Mouse (Mus musculus): ENCODE results near the gene Slco2a1. TPM values are rescaled to one million over a fixed set of nuclear protein-coding genes. Genes with fewer than 3 reads are reported as not detected.

Gene Slco2a1
- polyA plus RNA-seq, 1 experiment from 2014 or later, result 3.3 TPM

DNA sequence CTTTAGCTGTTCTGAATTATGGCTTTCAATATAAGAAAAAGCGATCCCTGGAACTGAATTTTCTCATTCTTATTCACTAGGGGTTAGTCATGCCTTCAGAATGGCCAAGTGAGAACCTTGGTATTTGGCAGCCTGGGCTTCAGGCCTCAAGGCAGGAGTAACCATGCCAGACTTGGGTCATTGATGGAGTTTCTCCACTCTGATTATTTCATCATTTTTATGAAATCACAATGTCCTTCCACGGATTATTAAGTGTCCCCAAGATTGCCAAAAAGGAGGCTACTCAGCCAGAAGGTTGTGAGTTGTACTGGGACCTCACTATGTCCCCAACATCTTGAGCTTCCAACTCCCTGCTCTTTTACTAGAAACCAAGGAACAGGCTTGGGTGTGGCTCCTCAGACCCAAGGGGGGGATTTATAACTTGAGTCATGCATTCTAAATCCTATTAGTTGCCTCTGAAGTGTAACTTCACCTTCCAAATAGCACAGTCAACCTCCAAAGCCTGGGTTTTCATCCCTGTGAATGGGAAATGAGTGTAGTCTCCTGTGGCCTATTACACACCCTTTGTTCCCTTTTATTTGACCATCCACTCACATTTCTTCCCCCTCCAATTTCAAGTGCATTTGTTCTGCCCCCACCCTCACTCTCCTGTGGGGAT lies 16.0 kb upstream of the Slco2a1 start:
- ATAC-seq (ENCODE audit: low FRiP score, low read depth), result no peak
- Histone ChIP-seq H3K27me3 (no peaks in the 10 kb centered on the region), H3K4me1 (replicated peaks) (0 out of 2 replicates have a peak, but pooled peaks cover 3% of the 10 kb centered on the region), H3K4me2 (no peak overlapping the region), H3K27ac (replicated peaks) (no peak overlapping the region), H3K9ac (no peak overlapping the region), H3K4me3 (no peak overlapping the region), H3K36me3 (no peaks in the 10 kb centered on the region), H3K9me3 (no peaks in the 10 kb centered on the region)
- 83% methylated on average over 2 of the region's 2 CpGs for WGBS

DNA sequence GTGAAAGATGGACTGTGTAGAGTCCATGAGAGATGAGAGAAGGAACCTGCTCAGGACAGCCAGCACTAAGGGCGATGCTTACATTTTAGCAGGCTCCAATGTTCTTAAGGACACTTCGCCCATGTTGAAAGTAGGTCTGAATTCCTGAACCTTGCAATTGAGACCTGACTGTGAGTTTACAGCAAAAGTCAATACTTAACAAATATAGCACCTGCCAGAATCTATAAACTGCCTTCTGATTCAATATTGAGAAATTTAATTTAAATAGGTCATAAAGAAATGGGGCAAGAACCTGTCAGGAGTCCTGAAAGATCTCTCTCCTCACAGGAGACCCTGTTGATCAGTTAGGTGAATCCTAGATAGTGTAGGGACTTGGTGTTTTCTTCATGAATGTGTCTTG lies 12.6 kb upstream of the Slco2a1 start:
- Histone ChIP-seq H3K9ac (no peak overlapping the region), H3K9me3 (no peaks in the 10 kb centered on the region), H3K27me3 (no peaks in the 10 kb centered on the region), H3K27ac (replicated peaks) (no peak overlapping the region), H3K4me2 (no peak overlapping the region), H3K4me3 (no peak overlapping the region), H3K4me1 (replicated peaks) (0 out of 2 replicates have a peak, but pooled peaks cover 3% of the 10 kb centered on the region), H3K36me3 (no peaks in the 10 kb centered on the region)
- ATAC-seq (ENCODE audit: low FRiP score, low read depth), result no peak
- 83% methylated on average over 2 of the region's 2 CpGs for WGBS

DNA sequence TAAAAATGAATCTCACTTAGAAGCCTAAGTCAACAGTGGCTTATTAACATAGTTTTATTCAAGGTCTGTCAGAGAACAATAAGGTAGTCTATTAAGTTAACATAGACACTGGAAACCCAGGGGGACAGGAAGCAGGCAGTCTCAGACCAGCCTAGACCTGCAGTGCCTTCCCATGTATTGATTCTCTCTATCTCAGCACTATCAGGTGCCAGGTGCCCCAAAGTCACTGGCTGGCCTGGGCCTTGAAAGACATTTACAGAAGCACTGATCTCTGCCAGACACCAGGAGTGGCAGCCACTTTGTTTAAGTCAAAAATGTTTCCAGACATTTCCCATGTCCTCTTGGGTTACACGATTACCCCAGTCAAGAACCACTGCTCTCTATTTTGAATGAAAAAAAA lies 11.4 kb upstream of the Slco2a1 start:
- H3K9ac ChIP-seq, result no peak overlapping the region
- no peak overlapping the region for H3K27ac ChIP-seq (replicated peaks)
- no peaks in the 10 kb centered on the region for H3K27me3 ChIP-seq
- H3K36me3 ChIP-seq, result no peaks in the 10 kb centered on the region
- H3K9me3 ChIP-seq, result no peaks in the 10 kb centered on the region
- no peak overlapping the region for H3K4me2 ChIP-seq
- WGBS, result 85% methylated on average over 1 of the region's 1 CpGs
- H3K4me3 ChIP-seq, result no peak overlapping the region
- ATAC-seq (ENCODE audit: low FRiP score, low read depth), result no peak
- H3K4me1 ChIP-seq (replicated peaks), result 0 out of 2 replicates have a peak, but pooled peaks cover 3% of the 10 kb centered on the region

DNA sequence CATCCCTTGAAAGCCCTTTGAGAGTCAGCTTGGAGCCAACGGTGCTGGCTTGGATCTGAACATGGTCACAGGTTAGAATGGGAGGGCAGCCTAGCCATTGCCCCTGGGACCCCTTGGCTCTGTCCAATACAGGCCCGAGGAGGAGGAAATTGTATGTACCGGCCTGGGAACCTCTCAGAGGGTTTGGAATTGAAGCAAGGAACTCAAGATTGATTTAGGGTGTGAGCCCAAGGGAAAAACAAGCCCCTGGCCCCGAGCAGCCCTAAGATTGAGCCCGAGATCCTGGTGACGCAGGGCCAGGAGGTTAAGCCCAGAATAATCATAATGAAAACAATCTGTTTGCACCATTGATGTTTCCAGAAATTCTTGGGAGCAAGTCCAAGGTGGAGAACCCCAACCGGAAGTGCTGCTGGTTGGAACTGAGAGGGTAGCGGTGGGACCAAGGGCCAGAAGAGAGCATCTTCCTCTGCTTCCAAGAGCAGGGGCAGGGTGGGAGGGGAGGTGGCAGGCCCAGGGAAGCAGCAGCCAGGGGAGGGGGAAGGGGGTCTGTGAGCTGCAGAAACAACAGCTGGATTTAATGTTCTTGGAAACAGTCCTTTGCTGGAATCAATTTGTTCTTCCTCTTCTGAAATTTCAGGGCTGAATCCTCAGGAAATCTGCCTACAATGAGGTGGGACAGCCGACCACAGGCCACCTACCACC lies 10.6 kb upstream of the Slco2a1 start:
- Histone ChIP-seq H3K27me3 (no peaks in the 10 kb centered on the region), H3K4me1 (replicated peaks) (0 out of 2 replicates have a peak, but pooled peaks cover 3% of the 10 kb centered on the region), H3K27ac (replicated peaks) (no peak overlapping the region), H3K4me3 (no peak overlapping the region), H3K36me3 (no peaks in the 10 kb centered on the region), H3K9ac (no peak overlapping the region), H3K9me3 (no peaks in the 10 kb centered on the region), H3K4me2 (no peak overlapping the region)
- no peak for ATAC-seq (ENCODE audit: low FRiP score, low read depth)
- 78% methylated on average over 9 of the region's 9 CpGs for WGBS

DNA sequence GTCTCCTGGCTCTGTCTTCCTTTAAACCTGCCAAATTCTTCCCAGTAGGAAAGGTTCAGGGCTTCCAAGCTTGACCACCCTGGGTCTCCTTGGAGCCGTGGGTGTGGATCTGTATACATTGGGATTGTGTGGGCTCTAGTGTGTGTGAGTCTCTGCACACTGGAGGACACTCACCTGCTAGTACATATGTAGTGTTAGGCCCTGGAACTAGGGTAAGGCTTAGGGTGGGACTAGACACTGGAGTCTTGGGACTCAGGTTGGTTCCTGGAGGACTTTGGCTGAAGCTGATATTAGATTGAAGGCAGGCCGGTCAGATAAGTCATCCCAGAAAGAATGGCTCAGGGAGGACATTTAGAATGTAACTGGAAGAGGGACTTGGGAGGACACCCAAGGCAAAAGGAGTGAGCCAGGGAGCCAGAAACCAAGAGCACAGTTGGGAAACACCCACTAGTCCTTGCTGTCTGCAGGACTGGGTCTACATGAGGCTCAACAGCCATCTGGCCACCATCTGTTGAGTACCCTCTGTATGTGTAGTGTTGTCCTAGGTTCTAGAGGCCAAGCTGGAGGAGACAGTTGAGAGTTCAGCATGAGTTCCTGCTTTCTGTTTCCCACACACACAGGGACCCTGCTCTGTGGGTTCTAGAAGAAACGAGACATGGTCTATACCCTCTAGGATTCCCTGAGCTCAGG lies 9.4 kb upstream of the Slco2a1 start:
- no peak overlapping the region for H3K4me3 ChIP-seq
- WGBS, result 92% methylated on average over 3 of the region's 3 CpGs
- H3K36me3 ChIP-seq, result no peaks in the 10 kb centered on the region
- no peaks in the 10 kb centered on the region for H3K9me3 ChIP-seq
- no peak overlapping the region for H3K27ac ChIP-seq (replicated peaks)
- H3K4me1 ChIP-seq (replicated peaks), result 0 out of 2 replicates have a peak, but pooled peaks cover 3% of the 10 kb centered on the region
- H3K9ac ChIP-seq, result no peak overlapping the region
- ATAC-seq (ENCODE audit: low FRiP score, low read depth), result no peak
- no peak overlapping the region for H3K4me2 ChIP-seq
- H3K27me3 ChIP-seq, result no peaks in the 10 kb centered on the region

DNA sequence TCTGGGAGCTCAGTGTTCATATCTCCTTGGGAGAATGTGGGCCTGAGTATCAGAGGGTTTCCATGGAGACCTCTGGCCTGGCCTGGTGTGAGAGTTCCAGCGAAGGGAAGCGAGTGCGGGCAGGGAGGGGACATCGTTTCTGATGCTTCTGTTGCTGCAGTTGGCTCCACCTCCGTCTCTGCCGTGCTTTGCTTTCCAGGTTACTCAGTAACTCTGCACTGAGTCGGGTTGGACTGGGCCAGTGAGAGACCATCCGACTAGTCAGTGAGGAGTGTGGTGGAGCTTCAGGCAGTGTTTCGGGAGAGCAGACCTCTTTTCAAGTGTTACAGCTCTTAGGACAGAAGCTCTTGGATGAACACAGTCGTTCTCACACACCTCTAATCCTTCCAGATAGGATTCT lies 8.6 kb upstream of the Slco2a1 start:
- Histone ChIP-seq H3K27ac (replicated peaks) (no peak overlapping the region), H3K4me2 (no peak overlapping the region), H3K36me3 (no peaks in the 10 kb centered on the region), H3K4me3 (no peak overlapping the region), H3K4me1 (replicated peaks) (0 out of 2 replicates have a peak, but pooled peaks cover 3% of the 10 kb centered on the region), H3K9ac (no peak overlapping the region), H3K9me3 (no peaks in the 10 kb centered on the region), H3K27me3 (no peaks in the 10 kb centered on the region)
- ATAC-seq (ENCODE audit: low FRiP score, low read depth), result no peak
- WGBS, result 46% methylated on average over 10 of the region's 10 CpGs

DNA sequence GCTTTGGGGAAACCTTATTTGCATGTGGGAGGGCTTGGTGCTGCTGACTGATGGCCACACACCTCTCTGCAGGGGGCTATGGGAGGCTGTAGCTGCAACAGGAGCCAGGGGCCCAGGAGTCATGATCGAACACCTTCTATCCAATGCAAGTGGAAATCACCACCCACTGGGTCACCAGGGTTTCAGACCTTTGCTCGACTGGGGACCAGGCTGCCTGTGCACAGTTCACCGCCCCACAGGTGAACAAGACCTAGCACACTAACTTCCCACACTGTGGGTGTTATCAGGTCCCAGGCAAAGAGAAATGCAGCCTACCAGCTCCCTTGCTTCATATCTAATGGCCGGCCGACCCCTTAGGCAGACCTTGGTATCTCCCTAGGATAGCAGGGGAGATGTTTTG lies 8.1 kb upstream of the Slco2a1 start:
- no peak overlapping the region for H3K9ac ChIP-seq
- no peaks in the 10 kb centered on the region for H3K36me3 ChIP-seq
- H3K4me2 ChIP-seq, result no peak overlapping the region
- H3K27ac ChIP-seq (replicated peaks), result no peak overlapping the region
- no peak overlapping the region for H3K4me3 ChIP-seq
- ATAC-seq (ENCODE audit: low FRiP score, low read depth), result no peak
- no peaks in the 10 kb centered on the region for H3K27me3 ChIP-seq
- 0 out of 2 replicates have a peak, but pooled peaks cover 3% of the 10 kb centered on the region for H3K4me1 ChIP-seq (replicated peaks)
- H3K9me3 ChIP-seq, result no peaks in the 10 kb centered on the region
- WGBS, result 83% methylated on average over 5 of the region's 5 CpGs

DNA sequence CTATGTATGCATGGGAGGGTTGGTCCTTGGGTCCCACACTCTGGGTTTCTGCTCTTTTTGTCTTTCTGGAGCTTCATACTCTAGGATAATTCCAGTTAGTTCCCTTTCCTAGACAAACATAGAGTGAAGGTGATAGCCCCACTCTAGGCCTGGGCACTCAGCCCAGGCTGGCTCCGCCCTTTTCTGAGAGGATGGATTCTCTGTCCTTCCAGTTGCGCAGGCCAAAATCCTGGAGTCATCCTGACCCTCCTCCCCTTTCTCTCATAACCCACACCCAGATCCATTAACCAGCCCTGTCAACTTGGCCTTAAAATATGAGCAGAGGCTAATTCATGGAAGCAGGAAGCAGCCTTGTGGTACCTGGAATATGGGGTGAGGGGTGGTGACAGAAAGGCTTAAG lies 6.7 kb upstream of the Slco2a1 start:
- no peak for ATAC-seq (ENCODE audit: low FRiP score, low read depth)
- Histone ChIP-seq H3K4me2 (no peak overlapping the region), H3K4me3 (no peak overlapping the region), H3K9ac (no peak overlapping the region), H3K27me3 (no peaks in the 10 kb centered on the region), H3K9me3 (no peaks in the 10 kb centered on the region), H3K36me3 (no peaks in the 10 kb centered on the region), H3K4me1 (replicated peaks) (no peaks in the 10 kb centered on the region), H3K27ac (replicated peaks) (no peak overlapping the region)
- WGBS, result 98% methylated on average over 2 of the region's 2 CpGs

DNA sequence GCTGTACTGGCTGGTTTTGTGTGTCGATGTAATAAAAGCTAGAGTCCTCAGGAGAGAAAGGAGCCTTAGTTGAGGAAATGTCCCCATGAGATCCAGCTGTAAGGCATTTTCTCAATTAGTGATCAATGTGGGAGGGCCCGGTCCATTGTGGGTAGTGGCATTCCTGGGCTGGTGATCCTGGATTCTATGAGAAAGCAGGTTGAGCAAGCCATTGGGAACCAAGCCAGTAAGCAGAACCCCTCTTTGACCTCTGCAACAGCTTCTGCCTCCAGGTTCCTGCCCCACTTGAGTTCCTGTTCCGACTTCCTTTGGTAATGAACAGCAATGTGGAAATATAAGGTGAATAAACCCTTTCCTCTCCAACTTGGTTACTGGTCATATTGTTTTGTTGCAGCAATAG lies 6.1 kb upstream of the Slco2a1 start:
- 83% methylated on average over 3 of the region's 3 CpGs for WGBS
- Histone ChIP-seq H3K9me3 (no peaks in the 10 kb centered on the region), H3K36me3 (no peaks in the 10 kb centered on the region), H3K4me2 (no peak overlapping the region), H3K4me3 (no peak overlapping the region), H3K27me3 (no peaks in the 10 kb centered on the region), H3K4me1 (replicated peaks) (no peaks in the 10 kb centered on the region), H3K27ac (replicated peaks) (no peak overlapping the region), H3K9ac (no peak overlapping the region)
- no peak for ATAC-seq (ENCODE audit: low FRiP score, low read depth)

DNA sequence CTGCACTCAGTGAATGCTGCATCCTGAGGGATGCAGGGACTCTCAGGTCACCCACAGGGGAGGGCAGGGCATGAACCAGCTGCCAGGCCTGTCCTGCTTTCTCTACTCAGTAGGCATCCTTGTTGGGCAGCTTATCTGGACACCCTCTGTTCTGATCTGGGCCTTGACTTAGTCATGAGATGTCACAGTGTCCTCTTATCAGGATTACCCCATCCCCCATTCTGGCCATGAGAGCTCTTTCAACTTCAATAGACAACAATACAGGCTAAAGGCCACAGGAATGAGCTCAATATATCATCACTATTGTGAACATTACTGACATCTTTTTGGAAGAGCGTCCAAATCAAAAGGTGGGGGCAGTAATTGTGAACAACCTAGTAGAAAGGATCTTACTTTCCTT lies 3.4 kb upstream of the Slco2a1 start:
- 63% methylated on average over 1 of the region's 1 CpGs for WGBS
- no peak for ATAC-seq (ENCODE audit: low FRiP score, low read depth)
- H3K9ac ChIP-seq, result no peak overlapping the region
- H3K27ac ChIP-seq (replicated peaks), result no peak overlapping the region
- no peak overlapping the region for H3K4me3 ChIP-seq
- H3K9me3 ChIP-seq, result no peaks in the 10 kb centered on the region
- H3K27me3 ChIP-seq, result no peaks in the 10 kb centered on the region
- peaks cover 7% of the 10 kb centered on the region for H3K4me1 ChIP-seq (replicated peaks)
- no peak overlapping the region for H3K4me2 ChIP-seq
- H3K36me3 ChIP-seq, result no peaks in the 10 kb centered on the region

DNA sequence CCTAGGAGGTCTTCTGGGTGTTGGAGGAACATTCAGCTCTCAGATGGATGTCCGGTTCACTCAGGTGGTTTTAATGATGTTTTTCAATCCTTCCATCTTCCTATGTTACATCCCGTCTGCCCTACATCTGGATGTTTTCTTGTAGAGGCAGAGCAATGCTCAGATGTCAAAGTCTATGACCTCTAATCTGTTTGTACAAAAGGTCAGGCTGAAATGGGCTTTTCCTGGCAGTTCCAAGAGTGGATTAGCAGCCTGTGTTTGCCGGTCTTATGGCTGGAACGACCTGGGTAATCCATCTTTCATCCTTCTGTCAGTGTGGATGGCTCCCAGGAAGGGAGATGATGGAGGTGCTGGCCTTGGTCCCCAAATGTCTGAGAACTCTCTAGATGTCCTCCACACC lies 2.6 kb upstream of the Slco2a1 start:
- no peak overlapping the region for H3K4me2 ChIP-seq
- H3K27me3 ChIP-seq, result no peaks in the 10 kb centered on the region
- 70% methylated on average over 4 of the region's 4 CpGs for WGBS
- H3K9ac ChIP-seq, result no peak overlapping the region
- no peak overlapping the region for H3K4me3 ChIP-seq
- no peaks in the 10 kb centered on the region for H3K9me3 ChIP-seq
- H3K4me1 ChIP-seq (replicated peaks), result peaks cover 15% of the 10 kb centered on the region
- no peak for ATAC-seq (ENCODE audit: low FRiP score, low read depth)
- no peaks in the 10 kb centered on the region for H3K36me3 ChIP-seq
- no peak overlapping the region for H3K27ac ChIP-seq (replicated peaks)

Measured in hindbrain, embryonic 15.5 days (tissue).